Mouse (Mus musculus) neural tube, embryonic 13.5 days (tissue): ENCODE measurements at regions not wholly inside any gene's neighbourhood (a gene's known extent, or its start where the extent isn't known, plus 50 kb on each side); places are given as distances from the start of the nearest gene placed in this dataset.

Source experiments
- ATAC-seq: fragments of 200-750 bp; cut with Nextera tagmentation; 2 replicates; pipeline ENCODE4 v1.8.0; 2017; ENCODE audit warnings: low read depth, mild to moderate bottlenecking, moderate TSS enrichment, moderate library complexity
- H3K27ac ChIP-seq: fragments of 300-500 bp; sonication (generic); replicated peaks from 2 replicates; pipeline ENCODE4 v1.5.1; 2015; ENCODE audit warnings: moderate library complexity, mild to moderate bottlenecking, inconsistent platforms
- H3K27me3 ChIP-seq: fragments of 300-500 bp; sonication (generic); 2 replicates; pipeline ENCODE4 v1.6.1; 2015; ENCODE audit warnings: mild to moderate bottlenecking, inconsistent platforms
- H3K36me3 ChIP-seq: fragments of 300-500 bp; sonication (generic); 2 replicates; pipeline ENCODE4 v1.6.1; 2015; ENCODE audit warnings: mild to moderate bottlenecking, inconsistent platforms
- H3K4me1 ChIP-seq: fragments of 300-500 bp; sonication (generic); replicated peaks from 2 replicates; pipeline ENCODE4 v1.6.1; 2015; ENCODE audit warnings: inconsistent platforms
- H3K4me2 ChIP-seq: fragments of 300-500 bp; sonication (generic); 2 replicates; pipeline ENCODE4 v1.6.1; 2015; ENCODE audit warnings: inconsistent platforms, mild to moderate bottlenecking, moderate library complexity
- H3K4me3 ChIP-seq: fragments of 300-500 bp; sonication (generic); 2 replicates; pipeline ENCODE4 v1.5.1; 2015; ENCODE audit warnings: mild to moderate bottlenecking, inconsistent platforms
- H3K9ac ChIP-seq: fragments of 300-500 bp; sonication (generic); 2 replicates; pipeline ENCODE4 v1.6.1; 2015; ENCODE audit warnings: moderate library complexity, mild to moderate bottlenecking, inconsistent platforms
- H3K9me3 ChIP-seq: fragments of 300-500 bp; sonication (generic); 2 replicates; pipeline ENCODE4 v1.6.1; 2016; ENCODE audit warnings: inconsistent platforms
- WGBS: fragments of 180-500 bp; shearing (Covaris S2); methylation state at CpG from one replicate; pipeline ENCODE4 v1.1.7; 2015; 5-methylcytosine and 5-hydroxymethylcytosine counted together

DNA sequence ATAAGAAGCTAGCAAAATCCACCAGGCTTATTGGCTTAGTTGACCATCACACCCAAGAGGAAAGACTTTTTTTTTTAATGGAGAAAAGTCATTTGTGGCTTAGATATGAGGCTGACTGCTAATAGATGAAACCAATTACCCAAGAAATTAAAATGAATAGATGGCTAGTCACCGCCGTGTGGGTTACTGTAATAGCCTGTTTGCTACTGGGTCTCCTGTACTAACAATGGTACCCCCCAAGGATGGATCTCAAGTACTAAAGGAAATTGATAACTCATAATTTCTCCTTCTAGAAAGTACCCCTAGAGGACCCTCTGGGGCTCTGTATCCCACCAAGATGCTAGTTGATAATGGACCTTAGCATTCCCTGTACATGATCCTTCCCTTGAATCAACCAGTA lies 251.1 kb upstream of the Slc24a5 start:
- Histone ChIP-seq H3K9ac (no peak overlapping the region), H3K4me2 (no peak overlapping the region), H3K9me3 (no peaks in the 10 kb centered on the region), H3K4me1 (peaks cover 16% of the 10 kb centered on the region), H3K27ac (no peak overlapping the region), H3K36me3 (no peaks in the 10 kb centered on the region), H3K4me3 (no peak overlapping the region), H3K27me3 (no peaks in the 10 kb centered on the region)
- ATAC-seq = peak; percentile 44; the same call in 1 of the 2 replicates
- WGBS = 54% methylated on average over 2 of the region's 2 CpGs

DNA sequence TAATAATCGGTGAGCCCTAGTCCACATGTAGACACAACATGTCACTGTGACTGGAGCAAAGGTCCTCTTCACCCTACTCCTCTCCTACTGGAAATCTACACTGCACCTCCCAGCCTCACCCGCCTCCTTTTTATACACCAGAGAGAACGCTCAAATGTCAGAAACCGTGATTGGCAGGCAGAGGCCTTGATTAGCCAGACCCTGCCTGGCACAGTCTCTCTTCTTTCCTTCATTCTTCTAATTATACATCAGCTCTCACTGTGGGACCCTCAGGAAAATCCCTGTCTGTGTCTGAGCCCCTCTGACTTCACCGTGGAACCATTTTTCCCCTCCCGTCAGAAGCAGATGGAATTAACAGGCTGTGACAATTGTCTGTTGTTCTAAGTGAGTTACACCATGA lies 248.1 kb upstream of the Slc24a5 start:
- Histone ChIP-seq H3K4me1 (peaks cover 16% of the 10 kb centered on the region), H3K36me3 (no peaks in the 10 kb centered on the region), H3K27ac (peak overlapping the region; percentile 11; the same call in 1 of the 2 replicates), H3K4me3 (no peak overlapping the region), H3K9ac (no peak overlapping the region), H3K9me3 (no peaks in the 10 kb centered on the region), H3K27me3 (no peaks in the 10 kb centered on the region), H3K4me2 (no peak overlapping the region)
- ATAC-seq = no peak
- WGBS = 67% methylated on average over 6 of the region's 6 CpGs

DNA sequence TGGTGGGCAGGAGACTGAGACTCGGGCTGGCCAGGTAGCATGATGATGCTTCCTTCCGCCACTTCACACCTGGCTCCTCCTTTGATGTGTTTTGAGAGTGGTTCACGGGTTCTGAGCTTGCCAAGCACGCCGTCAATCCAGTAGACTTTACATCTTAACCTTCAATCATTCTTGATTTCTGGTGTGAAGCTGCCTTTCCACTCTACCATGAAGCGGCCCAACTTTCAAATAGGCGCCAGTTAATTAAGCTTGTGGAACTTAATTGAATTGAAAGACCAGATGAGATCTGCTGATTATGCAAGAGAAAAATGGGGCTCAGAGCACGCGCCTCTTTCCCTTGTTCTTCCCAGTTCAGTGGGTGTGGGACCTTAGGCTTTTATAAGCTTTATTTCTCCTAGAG lies 247.1 kb upstream of the Slc24a5 start:
- ATAC-seq = no peak
- Histone ChIP-seq H3K4me2 (no peak overlapping the region), H3K27me3 (no peaks in the 10 kb centered on the region), H3K36me3 (no peaks in the 10 kb centered on the region), H3K9me3 (no peaks in the 10 kb centered on the region), H3K27ac (no peak overlapping the region; the same call in 1 of the 2 replicates), H3K4me1 (peaks cover 16% of the 10 kb centered on the region), H3K4me3 (no peak overlapping the region), H3K9ac (no peak overlapping the region)
- 71% methylated on average over 9 of the region's 9 CpGs for WGBS

DNA sequence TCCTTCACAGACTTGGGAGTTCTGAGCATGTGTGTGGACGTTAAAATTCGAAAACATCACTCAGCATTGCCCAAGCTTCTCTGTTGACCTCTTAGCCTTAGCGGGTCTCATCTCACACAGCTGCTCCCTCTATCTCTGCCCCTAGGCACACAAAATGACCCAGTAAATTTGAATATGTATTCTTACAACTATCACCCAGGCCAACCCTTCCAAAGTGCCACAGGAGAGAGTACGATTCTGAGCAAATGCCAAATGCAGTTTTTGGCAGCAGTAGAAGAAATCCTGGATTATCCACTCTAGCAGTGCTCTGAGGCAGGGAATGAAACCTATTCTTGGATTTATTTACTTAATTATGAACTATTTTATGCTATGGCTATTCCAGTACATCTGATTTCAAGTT lies 246.6 kb upstream of the Slc24a5 start:
- Histone ChIP-seq H3K36me3 (no peaks in the 10 kb centered on the region), H3K9me3 (no peaks in the 10 kb centered on the region), H3K4me1 (peaks cover 10% of the 10 kb centered on the region), H3K27me3 (no peaks in the 10 kb centered on the region), H3K4me2 (no peak overlapping the region), H3K4me3 (no peak overlapping the region), H3K9ac (no peak overlapping the region), H3K27ac (no peak overlapping the region)
- ATAC-seq = no peak
- 78% methylated on average over 4 of the region's 4 CpGs for WGBS

DNA sequence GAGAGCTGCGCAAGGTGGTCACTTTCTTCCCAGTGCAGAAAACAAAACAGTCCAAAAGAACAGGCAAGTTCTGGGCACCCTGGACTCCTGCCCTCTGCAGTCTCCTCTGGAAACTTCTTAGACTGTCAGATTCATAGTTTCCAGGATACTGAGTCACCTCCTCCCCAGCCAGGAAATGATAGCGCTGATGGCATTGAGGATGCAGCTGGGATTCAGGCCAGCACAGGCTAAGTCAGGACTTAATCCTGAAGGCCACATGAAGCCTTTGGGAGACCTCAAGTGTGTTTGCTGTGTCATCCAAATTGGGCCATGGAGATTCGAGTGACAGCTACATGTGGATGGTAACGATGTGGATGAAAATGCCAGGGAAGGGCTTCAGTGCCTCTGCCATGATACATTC lies 219.1 kb upstream of the Slc24a5 start:
- Histone ChIP-seq H3K36me3 (no peaks in the 10 kb centered on the region), H3K4me3 (no peak overlapping the region), H3K9me3 (no peaks in the 10 kb centered on the region), H3K9ac (no peak overlapping the region), H3K4me1 (no peaks in the 10 kb centered on the region), H3K4me2 (no peak overlapping the region), H3K27ac (no peak overlapping the region), H3K27me3 (no peaks in the 10 kb centered on the region)
- 94% methylated on average over 4 of the region's 4 CpGs for WGBS
- no peak for ATAC-seq

DNA sequence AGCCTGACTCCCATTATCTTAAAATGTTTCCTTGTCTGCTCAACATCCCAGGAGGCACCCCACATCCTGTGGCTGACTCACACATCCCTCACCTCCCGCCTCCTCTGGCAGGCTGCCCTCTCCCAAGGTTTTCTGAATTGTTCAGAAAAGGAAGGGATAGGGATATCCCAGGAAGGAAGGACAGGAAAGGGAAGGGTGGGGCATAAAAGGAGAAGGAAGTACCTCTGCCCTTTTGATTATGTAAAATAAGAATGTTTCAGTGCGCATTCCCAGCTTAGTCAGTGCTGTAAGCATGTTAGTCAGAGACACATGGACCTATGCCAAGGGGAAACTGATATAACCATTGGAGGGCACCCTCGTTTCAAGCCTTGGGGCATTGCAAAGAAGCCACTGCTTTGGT lies 209.4 kb upstream of the Slc24a5 start:
- no peak overlapping the region for H3K4me2 ChIP-seq
- H3K36me3 ChIP-seq = no peaks in the 10 kb centered on the region
- ATAC-seq = no peak; the same call in 1 of the 2 replicates

DNA sequence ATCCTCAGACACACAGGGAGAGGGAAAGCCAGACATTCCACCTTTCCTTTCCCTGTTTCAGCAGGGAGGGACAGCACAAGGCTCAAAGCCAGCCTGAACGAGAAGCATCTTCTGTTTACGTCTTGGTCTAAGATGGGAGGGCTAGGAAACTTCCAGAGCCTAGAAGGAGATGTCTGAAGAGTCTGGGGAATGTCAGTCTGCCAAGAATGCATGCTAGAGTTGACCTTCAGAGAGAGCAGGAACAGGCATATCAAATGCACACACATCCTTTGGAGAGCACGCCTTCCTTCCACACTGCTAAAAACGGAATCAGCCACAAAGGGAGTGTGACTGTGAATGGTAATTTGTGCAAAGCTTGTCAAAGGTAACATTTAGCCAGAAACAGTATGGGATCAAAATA lies 179.7 kb upstream of the Slc24a5 start:
- H3K9me3 ChIP-seq = no peaks in the 10 kb centered on the region
- H3K36me3 ChIP-seq = no peaks in the 10 kb centered on the region
- H3K4me2 ChIP-seq = no peak overlapping the region
- H3K27me3 ChIP-seq = no peaks in the 10 kb centered on the region
- no peaks in the 10 kb centered on the region for H3K4me1 ChIP-seq
- H3K4me3 ChIP-seq = no peak overlapping the region
- H3K9ac ChIP-seq = no peak overlapping the region
- 63% methylated on average over 4 of the region's 4 CpGs for WGBS
- no peak for ATAC-seq
- no peak overlapping the region for H3K27ac ChIP-seq

More for the DNA sequence above, 209.4 kb upstream of the Slc24a5 start:
- Histone ChIP-seq H3K27me3 (no peaks in the 10 kb centered on the region), H3K27ac (no peak overlapping the region), H3K4me3 (no peak overlapping the region), H3K9me3 (no peaks in the 10 kb centered on the region), H3K9ac (no peak overlapping the region), H3K4me1 (no peaks in the 10 kb centered on the region)
- WGBS = 73% methylated on average over 3 of the region's 3 CpGs

DNA sequence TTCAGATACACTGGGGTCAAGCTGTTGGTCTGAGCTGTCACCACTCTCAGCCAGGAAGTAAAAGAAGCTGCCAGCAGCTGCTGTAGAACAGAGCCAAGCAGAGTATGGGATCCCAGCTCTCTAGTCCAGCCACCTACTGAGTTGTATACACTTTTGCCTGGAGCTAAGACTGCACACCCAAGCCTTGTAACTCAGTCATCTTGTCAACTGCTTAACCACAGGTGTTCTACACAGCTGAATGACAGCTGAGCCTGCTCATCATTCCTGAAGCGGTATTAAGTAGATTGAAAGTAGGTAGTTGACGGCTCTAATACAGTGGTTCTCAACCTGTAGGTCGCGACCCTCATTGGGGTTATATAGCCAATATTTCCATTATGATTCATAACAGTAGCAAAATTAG lies 172.9 kb upstream of the Slc24a5 start:
- Histone ChIP-seq H3K4me3 (no peak overlapping the region), H3K4me2 (no peak overlapping the region), H3K9ac (no peak overlapping the region), H3K36me3 (no peaks in the 10 kb centered on the region), H3K9me3 (no peaks in the 10 kb centered on the region), H3K4me1 (no peaks in the 10 kb centered on the region), H3K27ac (no peak overlapping the region), H3K27me3 (no peaks in the 10 kb centered on the region)
- no peak for ATAC-seq
- WGBS = 93% methylated on average over 4 of the region's 4 CpGs

DNA sequence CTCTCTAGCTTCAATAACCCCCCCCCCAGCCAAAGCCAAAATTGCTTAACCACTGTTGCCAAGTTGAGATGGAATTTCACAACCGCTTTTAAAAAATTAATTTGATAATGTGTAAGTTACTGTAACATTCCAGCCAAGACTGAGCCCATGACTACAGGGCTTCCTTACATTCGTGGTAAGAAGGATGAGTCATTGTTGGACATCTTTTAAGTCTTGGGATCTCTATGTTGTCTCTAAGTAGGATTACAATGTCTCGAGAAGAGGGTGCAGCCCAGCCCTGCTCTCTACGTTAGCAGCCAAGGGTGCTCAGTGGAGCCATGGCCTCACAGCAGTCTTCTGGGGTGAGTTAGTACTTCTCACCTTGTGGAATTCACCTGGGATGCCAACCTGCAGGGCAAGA lies 164.4 kb upstream of the Slc24a5 start:
- H3K4me1 ChIP-seq = no peaks in the 10 kb centered on the region
- H3K36me3 ChIP-seq = no peaks in the 10 kb centered on the region
- no peak overlapping the region for H3K9ac ChIP-seq
- ATAC-seq = no peak
- H3K27me3 ChIP-seq = no peaks in the 10 kb centered on the region
- WGBS = 88% methylated on average over 4 of the region's 4 CpGs
- no peaks in the 10 kb centered on the region for H3K9me3 ChIP-seq
- H3K27ac ChIP-seq = no peak overlapping the region
- no peak overlapping the region for H3K4me3 ChIP-seq
- no peak overlapping the region for H3K4me2 ChIP-seq

DNA sequence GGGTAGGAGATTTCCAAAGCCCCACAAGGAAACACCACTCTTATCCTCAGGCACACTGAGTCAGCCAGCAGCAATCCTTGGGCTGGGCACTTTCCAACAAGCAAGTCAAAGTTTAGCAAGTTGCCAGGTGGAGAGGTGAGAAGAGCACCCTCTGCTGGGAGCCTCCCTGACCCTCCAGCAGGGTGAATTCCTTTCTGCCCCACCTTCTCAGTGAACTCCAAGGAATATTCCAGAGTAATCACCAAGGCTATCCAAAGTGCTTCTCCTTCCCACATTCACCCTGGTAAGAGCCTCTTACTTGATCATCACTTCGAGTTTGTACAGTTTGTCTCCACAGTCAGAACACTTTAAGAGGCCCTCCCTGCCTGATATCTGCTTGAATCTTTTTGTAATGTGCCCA lies 162.8 kb upstream of the Slc24a5 start:
- 75% methylated on average over 1 of the region's 1 CpGs for WGBS
- Histone ChIP-seq H3K4me1 (no peaks in the 10 kb centered on the region), H3K9ac (no peak overlapping the region), H3K36me3 (no peaks in the 10 kb centered on the region), H3K27me3 (no peaks in the 10 kb centered on the region), H3K27ac (no peak overlapping the region), H3K4me2 (no peak overlapping the region), H3K4me3 (no peak overlapping the region), H3K9me3 (no peaks in the 10 kb centered on the region)
- no peak for ATAC-seq

DNA sequence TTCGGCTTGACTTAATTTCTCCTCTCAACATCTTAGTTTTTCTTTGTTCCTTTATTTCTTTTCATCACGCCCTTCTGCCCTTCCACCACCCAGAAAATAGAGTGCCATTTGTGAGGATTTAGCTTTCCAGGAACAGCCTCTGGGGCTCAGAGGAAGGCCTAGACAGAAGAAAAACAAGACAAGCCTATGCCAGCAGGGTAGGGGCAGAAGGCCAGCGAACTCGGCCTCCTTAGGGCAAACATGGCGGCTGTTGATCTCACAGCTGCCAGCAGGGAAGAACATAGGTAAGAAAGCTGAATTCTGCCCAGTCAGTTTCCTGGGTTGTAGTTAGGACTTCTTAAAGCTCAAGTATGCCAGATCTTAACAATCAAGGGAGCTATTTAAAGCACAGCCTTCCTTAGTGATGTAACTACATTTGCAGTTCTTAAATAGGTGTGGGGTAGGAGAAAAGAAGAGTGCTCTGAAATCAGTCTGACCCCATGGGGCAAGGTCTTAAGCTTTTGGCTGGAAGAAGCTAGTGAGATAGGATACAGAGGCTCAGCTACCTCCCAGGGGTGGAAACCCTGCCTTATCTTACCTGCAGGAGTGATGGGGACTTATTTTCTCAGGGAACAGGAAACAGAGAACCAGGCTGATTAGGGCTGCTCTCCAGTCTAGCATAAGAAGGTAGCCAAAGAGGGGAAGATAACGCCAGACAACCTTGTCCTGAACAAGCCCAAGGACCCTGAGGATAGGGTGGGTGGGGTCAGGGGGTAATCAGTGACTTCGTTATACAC lies 148.8 kb upstream of the Slc24a5 start:
- Histone ChIP-seq H3K9me3 (no peaks in the 10 kb centered on the region), H3K4me2 (no peak overlapping the region), H3K4me1 (0 out of 2 replicates have a peak, but pooled peaks cover 7% of the 10 kb centered on the region), H3K4me3 (no peak overlapping the region), H3K36me3 (no peaks in the 10 kb centered on the region), H3K27me3 (no peaks in the 10 kb centered on the region), H3K9ac (no peak overlapping the region), H3K27ac (no peak overlapping the region)
- WGBS = 67% methylated on average over 7 of the region's 7 CpGs
- no peak for ATAC-seq

DNA sequence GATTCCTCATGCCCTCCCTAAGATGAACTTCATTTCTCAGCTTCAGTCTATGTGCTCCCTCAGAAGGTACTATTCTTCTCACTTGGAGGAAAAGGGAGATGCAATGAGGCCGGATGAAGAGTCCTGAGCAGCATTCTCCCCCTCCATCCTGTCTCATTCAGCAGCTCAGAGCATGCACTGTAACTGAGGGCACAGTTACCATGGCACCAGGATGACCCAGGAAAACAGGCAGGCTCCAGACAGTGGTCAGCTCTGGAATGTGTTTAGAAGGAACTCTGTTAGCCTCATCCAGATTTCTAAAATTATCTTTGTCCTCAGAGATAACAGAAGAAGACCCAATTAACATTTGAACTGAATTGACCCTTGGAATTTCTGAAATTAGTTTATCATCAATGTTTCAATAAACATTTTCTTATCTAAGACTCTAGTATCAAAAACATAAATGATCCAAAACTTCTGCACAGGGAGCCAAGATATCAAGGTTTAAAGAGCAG lies 148.1 kb upstream of the Slc24a5 start:
- Histone ChIP-seq H3K36me3 (no peaks in the 10 kb centered on the region), H3K9ac (no peak overlapping the region), H3K27me3 (no peaks in the 10 kb centered on the region), H3K27ac (no peak overlapping the region), H3K4me3 (no peak overlapping the region), H3K4me2 (no peak overlapping the region), H3K9me3 (no peaks in the 10 kb centered on the region), H3K4me1 (0 out of 2 replicates have a peak, but pooled peaks cover 7% of the 10 kb centered on the region)
- ATAC-seq = no peak
- WGBS = 38% methylated on average over 1 of the region's 1 CpGs

DNA sequence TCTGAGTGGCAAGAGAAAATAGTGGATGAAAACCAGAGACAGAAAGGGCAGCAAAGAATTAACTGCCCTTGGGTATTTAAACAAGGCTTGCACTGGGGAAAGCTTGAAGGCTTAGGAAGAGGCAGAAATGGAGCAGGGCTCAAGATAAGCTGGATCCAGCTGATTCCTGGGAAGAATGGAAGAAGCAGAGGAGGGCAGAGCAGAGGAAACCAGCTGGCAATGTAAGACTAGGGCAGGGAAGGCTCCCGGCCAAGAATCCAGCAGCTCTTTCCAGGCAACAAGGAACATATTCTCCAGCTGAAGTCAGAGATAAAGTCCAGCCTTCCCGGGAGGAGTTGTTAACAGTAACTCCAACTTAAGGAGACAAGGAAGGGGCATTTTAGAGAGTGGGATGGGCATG lies 147.7 kb upstream of the Slc24a5 start:
- no peak for ATAC-seq
- no peaks in the 10 kb centered on the region for H3K27me3 ChIP-seq
- no peaks in the 10 kb centered on the region for H3K9me3 ChIP-seq
- H3K4me3 ChIP-seq = no peak overlapping the region
- 0 out of 2 replicates have a peak, but pooled peaks cover 7% of the 10 kb centered on the region for H3K4me1 ChIP-seq
- whole genome bisulfite sequencing = 75% methylated on average over 2 of the region's 2 CpGs
- H3K9ac ChIP-seq = no peak overlapping the region
- no peaks in the 10 kb centered on the region for H3K36me3 ChIP-seq
- H3K27ac ChIP-seq = no peak overlapping the region
- H3K4me2 ChIP-seq = no peak overlapping the region
